Mouse (Mus musculus) right cerebral cortex, postnatal 4 days (tissue): Measurements from ENCODE around the gene Zfp42.

Experiments used
- DNase-seq: peaks from one replicate; pipeline ENCODE4 v3.0.0-alpha.2; 2022

Gene Zfp42

DNA sequence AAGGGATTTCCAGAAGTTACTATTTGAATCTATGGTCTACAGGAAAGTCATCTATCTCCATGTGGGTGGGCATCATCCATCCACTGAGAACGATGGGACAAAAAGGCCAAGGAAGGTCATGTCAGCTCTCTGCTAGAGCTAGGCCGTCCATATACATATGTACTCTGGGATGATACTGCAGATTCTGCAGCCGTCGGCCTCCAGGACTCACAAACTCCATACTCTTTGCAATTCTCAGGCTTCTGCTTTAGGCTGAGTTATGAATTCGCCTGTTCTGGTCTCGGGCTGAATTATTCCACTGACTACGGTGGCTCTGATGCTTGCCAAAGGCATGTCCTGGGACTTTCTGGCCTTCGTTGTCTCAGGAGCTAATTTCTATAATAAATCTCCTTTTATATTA is 58.1 kb downstream of the Zfp42 start:
- no peak for DNase-seq
